Mouse (Mus musculus) splenic B cell, adult 2 months (primary cell): ENCODE data around the gene Mab21l1.

Experiments
- DNase-seq: peaks from one replicate; pipeline ENCODE4 v3.0.0-alpha.2; 2011; ENCODE audit warnings: low read depth, low spot score
- H3K27me3 ChIP-seq: 2 replicates; pipeline ENCODE4 v1.6.1; 2012; ENCODE audit warnings: mild to moderate bottlenecking, low read length, moderate library complexity, mixed read lengths; ENCODE audit not compliant: control insufficient read depth, poor library complexity, insufficient read depth, severe bottlenecking
- H3K36me3 ChIP-seq: 2 replicates; pipeline ENCODE4 v1.6.1; 2012; ENCODE audit warnings: mild to moderate bottlenecking, low read length, moderate library complexity, mixed read lengths; ENCODE audit not compliant: control insufficient read depth, poor library complexity, insufficient read depth, severe bottlenecking

Gene Mab21l1

DNA sequence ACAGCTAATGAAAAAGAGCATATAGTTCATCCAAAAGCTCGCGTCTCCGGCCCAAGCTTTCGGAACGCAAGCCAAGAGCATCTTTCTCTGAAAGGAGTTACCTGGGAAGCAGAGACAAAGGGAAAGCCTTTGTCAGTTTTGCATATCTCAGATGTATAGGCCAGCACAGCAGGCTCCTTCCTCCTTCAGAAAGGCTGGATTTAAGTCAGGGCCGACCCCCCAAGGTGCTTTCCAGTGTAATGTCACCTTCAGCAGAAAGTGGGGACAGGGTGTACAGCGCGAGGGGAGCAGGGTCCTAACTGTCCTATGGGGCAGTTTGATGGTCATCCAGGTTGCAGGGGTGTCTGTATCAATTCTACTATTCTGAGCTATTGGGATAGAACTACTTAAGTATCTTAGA is 18.7 kb upstream of the Mab21l1 start:
- no peak for DNase-seq
- H3K36me3 ChIP-seq = no peaks in the 10 kb centered on the region
- no peaks in the 10 kb centered on the region for H3K27me3 ChIP-seq

- Histone ChIP-seq H3K27me3 (no peaks in the 10 kb centered on the region), H3K36me3 (no peaks in the 10 kb centered on the region)
- no peak for DNase-seq
Observed at GRCm38 (mm10) chr3:55768654-55769053, 13.7 kb upstream of the Mab21l1 start.

DNA sequence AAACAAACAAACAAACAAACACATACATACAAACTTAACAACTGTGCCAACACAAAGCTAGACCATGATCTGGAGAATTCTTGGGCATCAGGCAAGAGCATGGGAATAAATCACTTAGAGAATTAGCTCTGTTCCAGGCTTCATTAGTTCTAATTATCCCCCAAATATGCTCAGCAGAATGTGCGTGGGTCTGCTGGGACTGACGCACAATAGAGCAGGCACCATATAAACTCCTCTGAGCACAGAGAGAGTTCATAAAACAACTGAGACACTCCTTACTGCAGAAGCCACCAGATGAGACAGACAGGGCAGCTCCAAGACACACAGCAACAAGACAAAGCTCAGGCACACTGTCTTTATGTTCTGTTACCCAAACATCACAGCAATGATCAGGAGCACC is 13.0 kb upstream of the Mab21l1 start:
- Histone ChIP-seq H3K36me3 (no peaks in the 10 kb centered on the region), H3K27me3 (no peaks in the 10 kb centered on the region)
- DNase-seq = no peak

GRCm38 (mm10) chr3:55774203-55774602 is 8.1 kb upstream of the Mab21l1 start:
- Histone ChIP-seq H3K27me3 (no peaks in the 10 kb centered on the region), H3K36me3 (no peaks in the 10 kb centered on the region)
- no peak for DNase-seq

DNA sequence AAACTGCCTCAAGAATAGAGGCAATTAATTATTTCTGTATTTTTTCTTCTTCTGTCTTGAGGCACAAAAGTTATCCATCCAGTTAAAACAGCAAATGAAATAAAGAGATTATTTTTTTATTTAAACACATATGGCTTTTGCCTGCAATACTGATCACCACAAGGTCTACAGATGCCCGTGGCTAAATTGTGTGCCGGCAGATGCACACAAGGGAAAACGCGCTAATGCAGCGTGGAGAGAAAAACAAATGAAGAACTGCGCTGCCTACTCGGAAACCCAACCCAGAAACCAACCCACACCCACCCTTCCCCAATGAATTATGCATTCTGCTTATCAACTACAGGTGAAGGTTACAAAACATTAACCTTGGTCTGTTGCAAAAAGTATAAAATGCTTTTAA is 7.1 kb upstream of the Mab21l1 start:
- no peak for DNase-seq
- Histone ChIP-seq H3K27me3 (no peaks in the 10 kb centered on the region), H3K36me3 (no peaks in the 10 kb centered on the region)

DNA sequence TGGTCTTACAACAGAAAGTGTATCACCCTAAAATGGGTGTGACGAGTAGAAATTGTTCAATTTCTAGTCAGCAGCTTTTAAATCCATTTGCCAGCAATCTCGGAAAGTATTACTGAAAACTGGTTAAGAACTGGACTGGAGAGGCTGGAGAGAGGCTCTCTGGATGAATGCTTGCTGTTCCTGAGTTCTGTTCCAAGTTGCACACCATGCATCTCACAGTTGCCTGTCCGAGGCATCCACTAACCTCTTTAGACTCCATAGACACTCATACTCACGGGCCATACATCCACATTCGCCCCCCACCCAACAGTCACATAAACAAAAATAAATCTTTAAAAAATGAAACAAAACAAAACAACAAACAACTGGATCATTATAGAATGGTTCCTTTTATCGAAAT is 6.6 kb upstream of the Mab21l1 start:
- Histone ChIP-seq H3K27me3 (no peaks in the 10 kb centered on the region), H3K36me3 (no peaks in the 10 kb centered on the region)
- no peak for DNase-seq

GRCm38 (mm10) chr3:55777501-55777900 is 4.8 kb upstream of the Mab21l1 start:
- Histone ChIP-seq H3K36me3 (no peaks in the 10 kb centered on the region), H3K27me3 (no peaks in the 10 kb centered on the region)
- no peak for DNase-seq

DNA sequence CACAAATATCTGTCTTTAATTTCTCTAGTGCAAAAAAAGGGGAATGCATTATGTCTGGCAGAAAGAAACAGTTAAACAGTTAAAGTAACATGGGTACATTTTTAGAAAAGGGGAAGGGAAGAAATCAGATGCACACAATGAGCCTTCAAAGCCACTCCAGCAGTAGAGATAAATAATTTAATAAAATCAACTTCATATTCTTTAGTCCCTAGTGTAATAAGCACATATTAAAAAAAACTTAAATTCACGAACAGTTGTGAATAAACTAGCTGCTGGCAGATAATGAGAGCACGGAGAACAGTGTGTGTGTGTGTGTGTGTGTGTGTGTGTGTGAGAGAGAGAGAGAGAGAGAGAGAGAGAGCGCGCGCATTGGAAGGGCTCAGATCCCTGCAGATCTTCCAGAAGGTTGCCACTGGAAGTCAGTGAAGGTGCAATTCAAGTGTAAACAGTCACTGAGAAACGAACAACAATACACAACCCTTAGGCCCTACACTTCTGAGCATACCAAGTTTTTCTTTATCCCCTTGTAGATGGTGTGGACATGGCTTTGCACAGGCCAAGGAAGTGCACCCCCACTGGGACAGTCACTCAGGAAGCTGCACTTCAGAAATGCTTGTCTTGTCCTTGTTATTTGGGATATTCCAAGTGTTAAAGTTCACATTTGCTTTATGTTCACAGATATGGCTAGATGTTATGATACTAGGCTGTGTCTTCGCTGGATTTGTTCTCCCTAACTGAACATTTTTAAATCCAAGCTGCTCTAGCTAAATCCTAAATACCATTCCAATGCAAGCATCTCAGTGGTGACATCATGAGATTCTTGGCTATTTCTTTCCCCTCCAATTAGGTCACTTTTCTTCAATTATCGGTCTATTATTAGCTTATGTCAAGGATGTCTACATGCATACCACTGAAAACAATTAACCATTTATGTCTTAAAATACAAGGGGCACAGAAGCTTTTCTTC is 3.3 kb upstream of the Mab21l1 start:
- DNase-seq = no peak
- Histone ChIP-seq H3K36me3 (no peaks in the 10 kb centered on the region), H3K27me3 (no peaks in the 10 kb centered on the region)

DNA sequence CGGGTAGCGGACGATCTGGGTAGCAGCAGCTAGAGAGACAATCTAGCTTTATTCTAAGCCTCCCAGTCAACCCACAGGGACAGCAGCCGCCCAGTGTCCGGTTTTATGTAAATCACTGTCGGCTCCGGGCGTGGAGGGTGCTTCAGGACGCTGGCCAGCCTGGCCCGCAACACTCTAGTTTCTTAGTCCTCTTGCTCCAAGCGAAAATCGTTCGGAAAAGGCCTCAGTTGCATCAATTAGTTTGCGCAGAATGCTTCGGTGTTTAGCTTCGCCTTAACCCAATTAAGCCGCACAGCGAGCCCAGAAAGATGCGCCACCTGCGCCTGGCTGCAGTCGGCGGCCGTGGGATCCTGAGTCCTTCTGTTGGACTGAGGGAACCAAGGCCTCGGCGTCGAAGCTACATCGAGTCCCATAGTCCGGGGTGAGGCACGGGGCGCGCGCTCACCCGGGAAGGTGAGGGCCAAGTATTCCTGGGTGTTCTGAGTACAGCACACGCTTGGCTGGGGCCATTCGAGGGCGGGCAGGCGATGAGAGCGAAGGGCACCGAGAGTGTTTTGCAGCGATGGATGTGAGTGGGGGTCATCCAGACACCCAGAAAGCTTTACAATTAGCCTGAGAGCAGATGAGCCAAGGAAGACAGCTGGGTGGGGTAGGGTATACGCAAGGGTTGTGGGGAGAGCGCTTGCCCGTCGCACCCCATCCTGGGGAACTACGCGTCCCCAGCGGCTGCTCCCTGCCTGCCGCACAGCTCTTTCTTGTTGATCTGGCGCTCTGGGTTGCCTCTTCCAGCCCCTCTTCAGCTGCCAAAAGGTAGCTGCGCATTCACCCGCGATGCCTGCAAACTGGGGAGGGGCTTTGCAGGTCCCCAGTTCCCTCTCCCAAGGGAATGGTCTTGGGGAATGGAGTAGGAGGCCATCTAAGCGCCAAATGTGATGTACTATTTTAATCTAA is 1.9 kb upstream of the Mab21l1 start:
- DNase-seq = no peak
- no peaks in the 10 kb centered on the region for H3K27me3 ChIP-seq
- no peaks in the 10 kb centered on the region for H3K36me3 ChIP-seq

DNA sequence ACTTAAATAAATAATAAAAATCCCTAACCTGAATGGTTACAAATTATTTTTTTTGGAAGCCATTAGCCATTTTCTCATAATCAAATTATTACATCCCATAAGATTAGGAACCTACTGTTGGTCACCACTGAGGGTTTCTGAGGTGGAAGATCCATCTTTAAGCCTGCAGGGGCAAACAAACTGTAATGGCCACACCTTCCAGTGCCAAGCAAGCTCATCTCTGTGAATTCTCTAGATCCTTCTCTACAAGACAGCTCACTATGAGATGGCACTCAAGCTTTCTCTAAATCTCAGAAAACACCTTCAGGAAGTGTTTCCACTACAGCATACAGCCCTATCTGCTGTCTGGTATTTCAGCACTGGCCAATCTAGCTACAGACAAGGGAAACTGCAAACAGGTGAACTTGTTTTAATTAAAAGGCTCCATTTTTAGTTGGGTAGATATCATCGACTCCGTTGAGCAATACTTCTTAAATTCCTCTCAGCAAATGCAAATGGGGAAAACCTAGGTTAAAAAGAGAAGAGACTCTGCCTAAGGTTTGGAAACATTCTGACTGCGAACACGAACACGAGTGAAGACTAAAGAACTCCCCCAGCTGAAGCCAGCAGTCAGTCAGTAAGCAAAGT is 768 bp upstream of the Mab21l1 start:
- no peak for DNase-seq
- Histone ChIP-seq H3K27me3 (no peaks in the 10 kb centered on the region), H3K36me3 (no peaks in the 10 kb centered on the region)

GRCm38 (mm10) chr3:55782771-55783170 is 461 bp downstream of the Mab21l1 start:
- Histone ChIP-seq H3K27me3 (no peaks in the 10 kb centered on the region), H3K36me3 (no peaks in the 10 kb centered on the region)
- no peak for DNase-seq

GRCm38 (mm10) chr3:55783171-55784081 is 1.1 kb downstream of the Mab21l1 start:
- DNase-seq = no peak

DNA sequence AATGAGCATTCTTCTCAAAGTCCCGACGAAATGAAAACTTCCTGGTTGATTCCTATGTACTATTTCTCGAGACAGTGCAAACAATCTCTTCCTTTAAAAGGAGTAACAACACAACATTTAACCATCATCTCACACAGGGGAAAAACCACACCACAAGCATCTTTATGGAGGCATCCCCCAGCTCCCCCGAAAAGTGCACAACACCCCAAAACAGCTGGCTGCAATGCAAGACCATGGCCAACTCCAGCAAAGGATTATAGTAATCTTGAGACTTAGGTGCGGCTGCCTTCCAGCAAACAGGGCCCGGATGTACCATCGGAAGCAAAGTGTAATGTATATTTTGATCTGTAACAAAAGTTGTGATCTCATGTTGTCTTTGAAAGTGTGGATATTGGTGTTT is 1.8 kb downstream of the Mab21l1 start:
- Histone ChIP-seq H3K36me3 (no peaks in the 10 kb centered on the region), H3K27me3 (no peaks in the 10 kb centered on the region)
- no peak for DNase-seq

More at GRCm38 (mm10) chr3:55783171-55784081, 1.1 kb downstream of the Mab21l1 start:
- no peaks in the 10 kb centered on the region for H3K36me3 ChIP-seq
- no peaks in the 10 kb centered on the region for H3K27me3 ChIP-seq
